Mouse (Mus musculus): ENCODE measurements around the gene Pla2g4e.

DNA sequence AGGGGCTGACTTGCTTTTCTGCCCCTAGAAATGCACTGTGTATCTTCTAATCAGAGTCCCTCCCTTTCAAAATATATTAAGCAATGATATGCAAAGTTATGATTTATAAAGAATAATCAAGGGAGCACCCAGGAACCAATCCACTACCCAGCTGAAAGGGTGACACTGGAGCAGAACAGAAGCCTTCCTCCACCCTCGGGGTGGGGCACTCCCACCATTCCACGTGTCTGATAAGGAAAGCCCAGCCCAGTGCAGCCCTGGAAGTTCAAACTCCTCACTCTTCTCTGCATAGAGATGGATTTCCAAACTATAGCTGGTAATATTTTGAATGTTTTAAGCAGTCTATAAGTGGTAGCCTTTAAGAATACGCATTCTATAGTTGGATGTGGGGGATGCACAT is 13.5 kb downstream of the Pla2g4e start:
- TF ChIP-seq EP300 (IDR thresholded peaks at IDR 0.05; ENCODE audit: insufficient read depth, low read depth, low read length) (no peak), CTCF (IDR thresholded peaks at IDR 0.05) (no peak)

Measured in heart, adult 2 months (tissue).